Mouse (Mus musculus): ENCODE data around the gene Lrmp.

The Lrmp gene

DNA sequence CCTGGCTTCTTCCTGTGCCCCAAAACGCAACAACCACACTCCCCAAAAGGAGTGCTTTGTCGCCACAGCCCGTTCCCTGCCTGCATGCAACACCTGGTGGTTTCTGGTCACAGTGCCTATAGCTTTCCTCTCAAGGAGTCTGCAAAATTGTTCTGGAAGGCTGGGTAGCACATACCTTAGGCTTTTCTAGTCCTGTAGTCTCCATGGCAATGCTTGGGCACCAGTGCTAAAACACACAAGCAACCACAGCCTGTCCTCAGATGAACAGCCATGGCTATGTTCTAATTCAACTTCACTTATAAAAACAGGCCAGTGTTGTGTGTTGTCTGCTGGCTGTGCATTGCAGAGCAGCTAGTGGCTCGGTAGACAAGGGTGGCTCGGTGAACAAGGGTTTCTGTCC is 21.4 kb downstream of the Lrmp start:
- no peak for DNase-seq (ENCODE audit: low spot score in 2 of 2)

DNA sequence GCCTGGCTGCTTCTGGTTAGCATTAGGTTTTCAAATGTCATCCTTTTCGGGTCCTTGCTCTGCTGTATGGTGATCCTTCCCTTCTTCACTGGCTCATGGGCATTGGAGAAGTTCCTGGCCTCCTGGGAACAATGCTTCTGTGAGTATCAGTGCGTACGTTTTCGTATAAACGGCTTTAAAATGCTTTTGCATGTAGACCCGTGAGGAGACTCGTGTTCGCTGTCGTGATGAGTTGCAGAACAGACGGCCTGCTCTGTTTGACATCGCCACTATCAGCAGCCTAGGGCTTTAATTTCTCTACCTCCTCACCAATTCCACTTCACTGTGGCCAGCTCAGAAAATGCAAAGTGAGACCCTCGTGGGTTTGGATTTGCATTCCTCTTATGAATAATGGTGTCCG is 23.8 kb downstream of the Lrmp start:
- DNase-seq (ENCODE audit: low spot score in 2 of 2), result no peak

GRCm38 (mm10) chr6:145139776-145140475 is 24.5 kb downstream of the Lrmp start:
- no peak for DNase-seq (ENCODE audit: low spot score in 2 of 2)

GRCm38 (mm10) chr6:145140706-145141105 is 25.3 kb downstream of the Lrmp start:
- DNase-seq (ENCODE audit: low spot score in 2 of 2), result no peak

DNA sequence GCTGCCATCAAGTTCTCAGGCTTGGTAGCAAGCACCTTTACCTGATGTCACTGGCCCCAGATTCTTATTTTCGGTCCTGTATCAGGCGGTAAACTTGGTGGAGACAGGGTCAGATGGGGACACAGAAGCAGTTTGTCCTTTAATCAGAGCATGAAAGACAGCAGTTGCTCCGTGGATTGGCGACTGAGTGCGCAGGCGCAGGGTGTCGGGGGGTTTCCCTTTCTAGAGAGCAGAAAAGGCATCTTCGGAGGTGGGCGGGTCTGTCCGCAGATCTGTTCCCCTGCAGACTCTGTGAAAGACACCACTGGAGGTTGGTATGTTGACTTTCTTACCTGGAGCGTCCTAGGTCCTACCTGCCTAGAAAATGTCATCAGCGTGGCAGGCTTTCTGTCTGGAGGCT is 26.4 kb downstream of the Lrmp start:
- DNase-seq (ENCODE audit: low spot score in 2 of 2), result no peak

DNA sequence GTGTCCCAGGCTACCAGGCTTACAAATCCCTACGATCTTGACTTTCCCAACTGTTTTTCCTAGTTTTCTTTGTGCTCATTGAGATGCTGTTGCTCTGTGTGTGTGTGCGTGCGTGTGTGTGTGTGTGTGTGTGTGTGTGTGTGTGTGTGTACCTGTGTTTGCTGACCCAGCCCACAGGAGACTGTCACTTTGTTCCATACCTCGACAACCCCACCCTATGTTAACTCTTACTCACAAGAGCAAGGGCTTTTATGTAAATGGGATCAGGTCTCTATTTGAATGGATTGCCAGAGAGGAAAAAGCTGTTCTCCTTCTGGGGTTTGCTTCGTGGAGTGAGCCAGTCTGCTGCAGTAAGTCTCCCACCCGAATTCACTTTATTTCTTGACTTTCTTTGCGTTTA is 29.7 kb downstream of the Lrmp start:
- DNase-seq (ENCODE audit: low spot score in 2 of 2), result no peak

- no peak for DNase-seq (ENCODE audit: low spot score in 2 of 2)
Observed at GRCm38 (mm10) chr6:145147716-145148115, 32.3 kb downstream of the Lrmp start.

DNA sequence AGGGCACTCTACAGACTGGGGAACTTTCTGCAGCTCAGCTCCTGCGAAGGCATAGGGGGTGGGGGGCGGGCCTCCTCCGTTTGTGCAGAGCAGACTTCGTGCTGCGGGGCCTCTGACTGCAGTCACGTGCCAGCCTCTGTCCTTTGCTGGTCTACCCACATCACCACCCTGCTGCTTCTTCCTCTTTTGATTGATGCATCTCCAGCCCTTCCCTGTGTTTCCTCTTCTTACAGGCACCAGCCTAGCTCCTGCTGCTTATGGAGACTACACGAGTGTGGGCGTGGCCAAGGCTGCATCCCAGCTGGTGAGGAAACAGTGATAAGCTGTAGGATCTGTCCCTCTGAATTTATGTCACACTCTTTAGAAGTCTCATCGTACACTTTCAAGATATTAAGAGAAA is 33.6 kb downstream of the Lrmp start:
- no peak for DNase-seq (ENCODE audit: low spot score in 2 of 2)

DNA sequence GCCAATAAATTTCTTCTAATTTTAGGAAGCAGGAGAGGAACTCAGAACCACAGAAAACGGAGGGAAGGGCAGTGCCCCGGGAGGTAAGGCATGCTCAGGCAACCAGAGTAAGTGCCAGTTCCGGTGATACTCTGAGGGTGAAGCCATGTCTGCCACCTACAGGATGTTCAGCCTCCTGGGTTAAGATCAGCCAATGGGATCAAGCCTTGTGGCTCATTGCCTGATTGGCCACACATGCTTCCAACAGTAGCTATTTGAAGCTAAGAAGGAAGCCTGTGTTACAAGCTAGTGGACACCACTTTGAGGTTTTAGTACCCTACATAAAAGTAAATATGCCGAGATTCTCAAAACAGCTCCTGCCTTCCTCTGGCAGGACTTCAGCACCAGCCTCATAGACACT is 43.2 kb downstream of the Lrmp start:
- DNase-seq (ENCODE audit: low spot score in 2 of 2), result no peak

- no peak for DNase-seq (ENCODE audit: low spot score in 2 of 2)
Observed at GRCm38 (mm10) chr6:145160581-145160980, 45.1 kb downstream of the Lrmp start.

- no peak for DNase-seq (ENCODE audit: low spot score in 2 of 2)
Observed at GRCm38 (mm10) chr6:145171892-145172606, 56.6 kb downstream of the Lrmp start.

GRCm38 (mm10) chr6:145173781-145174191 is 58.3 kb downstream of the Lrmp start:
- peak; percentile 62 to 84 for DNase-seq (ENCODE audit: low spot score in 2 of 2)

DNA sequence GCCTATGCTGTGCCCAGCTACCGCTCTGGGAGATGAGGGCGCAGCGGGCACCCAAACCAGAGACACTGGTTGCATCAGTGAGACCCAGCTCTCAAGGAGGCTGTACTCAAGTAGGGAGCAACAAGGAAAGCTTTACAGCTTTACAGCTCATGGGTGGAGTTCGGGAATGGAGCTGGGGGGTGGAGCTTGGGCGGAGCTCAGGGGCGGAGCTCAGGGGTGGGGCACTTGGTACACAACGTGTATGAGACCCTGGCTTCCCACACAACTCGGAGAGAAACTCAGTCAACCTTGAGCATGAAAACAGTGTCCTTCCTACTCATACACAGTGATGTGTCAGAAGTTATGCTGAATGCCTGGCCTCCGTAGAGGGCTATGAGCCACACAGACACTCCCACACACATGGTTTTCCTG is 60.1 kb downstream of the Lrmp start:
- peak in 1 of 2 experiments; percentile 9 for DNase-seq (ENCODE audit: low spot score in 2 of 2)

GRCm38 (mm10) chr6:145176474-145176873 is 61.0 kb downstream of the Lrmp start:
- DNase-seq (ENCODE audit: low spot score in 2 of 2), result no peak

DNA sequence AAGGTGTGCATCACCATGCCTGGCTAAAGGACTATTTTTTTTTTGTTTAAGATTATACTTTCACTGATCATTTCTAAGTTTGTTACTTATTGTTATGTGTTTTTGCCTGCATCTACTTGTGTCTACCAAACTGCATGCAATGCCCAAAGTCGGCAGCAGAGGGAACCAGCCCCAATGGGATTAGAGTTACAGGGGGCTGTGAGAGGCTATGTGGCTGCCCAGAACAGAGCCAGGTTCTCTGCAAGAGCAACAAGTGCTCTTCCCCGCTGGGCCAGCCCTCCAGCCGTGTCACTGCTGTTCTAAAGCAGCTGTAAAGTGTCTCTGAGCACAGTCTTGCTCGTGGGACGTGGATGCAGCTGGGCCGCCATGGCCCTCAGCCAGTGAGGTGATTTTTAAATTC is 64.2 kb downstream of the Lrmp start:
- DNase-seq (ENCODE audit: low spot score in 2 of 2), result peak in 1 of 2 experiments; percentile 22

DNA sequence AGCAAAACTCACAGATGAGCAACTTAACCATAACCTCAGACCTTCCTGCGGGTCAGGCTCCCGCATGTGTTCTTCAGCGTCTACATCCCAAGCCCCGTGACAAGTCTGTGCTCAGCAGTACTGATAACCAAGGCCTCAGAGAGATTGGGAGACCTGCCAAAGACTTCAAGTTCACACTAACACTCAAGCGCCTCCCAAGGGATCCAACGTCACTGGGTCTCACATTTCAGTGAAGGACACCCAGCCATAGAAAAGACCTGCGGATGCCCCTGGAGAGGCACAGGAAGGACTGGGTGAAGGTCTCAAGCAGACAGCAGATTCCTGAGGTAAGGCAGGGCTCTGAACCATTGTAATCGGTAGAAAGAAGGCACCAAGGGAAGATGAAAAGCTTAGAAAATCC is 66.6 kb downstream of the Lrmp start:
- no peak for DNase-seq (ENCODE audit: low spot score in 2 of 2)

DNA sequence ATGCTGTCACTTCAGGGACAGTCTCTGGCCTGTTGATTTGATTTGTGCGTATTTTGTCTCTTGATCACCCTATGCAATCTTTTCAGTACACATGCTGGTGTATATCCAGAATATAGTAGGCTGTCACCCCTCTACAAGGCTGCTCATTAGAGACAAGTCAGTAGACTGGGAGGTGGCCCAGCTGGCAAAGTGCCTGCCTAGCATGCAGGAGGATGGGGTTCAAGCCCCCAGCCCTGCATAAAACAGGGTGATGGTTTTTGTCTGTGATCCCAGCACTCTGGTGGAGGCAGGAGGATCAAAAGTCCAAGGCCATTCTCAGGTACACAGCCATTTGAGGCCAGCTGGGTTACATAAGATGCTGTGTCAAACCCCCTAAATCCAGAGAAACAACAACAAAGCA is 70.6 kb downstream of the Lrmp start:
- no peak for DNase-seq (ENCODE audit: low spot score in 2 of 2)

GRCm38 (mm10) chr6:145187093-145188088 is 71.9 kb downstream of the Lrmp start:
- DNase-seq (ENCODE audit: low spot score in 2 of 2), result no peak

GRCm38 (mm10) chr6:145193038-145193437 is 77.6 kb downstream of the Lrmp start:
- no peak for DNase-seq (ENCODE audit: low spot score in 2 of 2)

- no peak for DNase-seq (ENCODE audit: low spot score in 2 of 2)
Observed at GRCm38 (mm10) chr6:145193446-145193845, 78.0 kb downstream of the Lrmp start.

- DNase-seq (ENCODE audit: low spot score in 2 of 2), result no peak
Observed at GRCm38 (mm10) chr6:145197949-145198686, 82.7 kb downstream of the Lrmp start.
